Mouse (Mus musculus) hindbrain, embryonic 11.5 days (tissue): ENCODE results near the gene Vac14. TPM values are rescaled to one million over a fixed set of nuclear protein-coding genes. Genes with fewer than 3 reads are reported as not detected.

Experiments
- ATAC-seq: fragments of 200-750 bp; cut with Nextera tagmentation; 2 replicates; pipeline ENCODE4 v1.8.0; 2017; ENCODE audit warnings: mild to moderate bottlenecking, moderate TSS enrichment, moderate library complexity; ENCODE audit not compliant: low FRiP score
- DNase-seq: peaks from one replicate; pipeline ENCODE4 v3.0.0-alpha.2; 2015; ENCODE audit warnings: low spot score
- H3K27ac ChIP-seq: fragments of 300-500 bp; sonication (generic); 2 replicates; pipeline ENCODE4 v1.5.1; 2014; ENCODE audit warnings: mild to moderate bottlenecking, low read depth, low read length
- H3K27me3 ChIP-seq: fragments of 300-500 bp; sonication (generic); 2 replicates; pipeline ENCODE4 v1.6.1; 2014; ENCODE audit warnings: mild to moderate bottlenecking, low read length, moderate library complexity, mixed read lengths; ENCODE audit not compliant: control insufficient read depth, insufficient read depth
- H3K36me3 ChIP-seq: fragments of 300-500 bp; sonication (generic); 2 replicates; pipeline ENCODE4 v1.6.1; 2014; ENCODE audit warnings: mild to moderate bottlenecking, low read length, moderate library complexity, mixed read lengths; ENCODE audit not compliant: control insufficient read depth, insufficient read depth
- H3K4me1 ChIP-seq: fragments of 300-500 bp; sonication (generic); replicated peaks from 2 replicates; pipeline ENCODE4 v1.6.1; 2014; ENCODE audit warnings: low read length, mixed read lengths; ENCODE audit not compliant: control insufficient read depth, insufficient read depth
- H3K4me2 ChIP-seq: fragments of 300-500 bp; sonication (generic); replicated peaks from 2 replicates; pipeline ENCODE4 v1.6.1; 2014; ENCODE audit warnings: mild to moderate bottlenecking, low read depth, low read length
- H3K4me3 ChIP-seq: fragments of 300-500 bp; sonication (generic); 2 replicates; pipeline ENCODE4 v1.5.1; 2014; ENCODE audit warnings: low read depth, low read length
- H3K9ac ChIP-seq: fragments of 300-500 bp; sonication (generic); 2 replicates; pipeline ENCODE4 v1.6.1; 2014; ENCODE audit warnings: low read depth, low read length
- H3K9me3 ChIP-seq: fragments of 300-500 bp; sonication (generic); 2 replicates; pipeline ENCODE4 v1.6.1; 2016; ENCODE audit warnings: low read length; ENCODE audit not compliant: control insufficient read depth
- WGBS: fragments of 180-500 bp; shearing (Covaris S2); extraction: QIAGEN DNeasy Blood & Tissue Kit; methylation state at CpG from one replicate; pipeline ENCODE4 v1.1.7; 2014; 5-methylcytosine and 5-hydroxymethylcytosine counted together
- polyA plus RNA-seq: library from polyadenylated mRNA; unstranded; fragments of >200 nt; fragmentation: Nextera tagmentation; extraction: Ambion mirVana; gene quantifications from 2 replicates; pipeline ENCODE4 v1.2.1, GENCODE M21; 2014

The Vac14 gene
- polyA plus RNA-seq, 1 experiment from 2014 or later, result 35.3 TPM

DNA sequence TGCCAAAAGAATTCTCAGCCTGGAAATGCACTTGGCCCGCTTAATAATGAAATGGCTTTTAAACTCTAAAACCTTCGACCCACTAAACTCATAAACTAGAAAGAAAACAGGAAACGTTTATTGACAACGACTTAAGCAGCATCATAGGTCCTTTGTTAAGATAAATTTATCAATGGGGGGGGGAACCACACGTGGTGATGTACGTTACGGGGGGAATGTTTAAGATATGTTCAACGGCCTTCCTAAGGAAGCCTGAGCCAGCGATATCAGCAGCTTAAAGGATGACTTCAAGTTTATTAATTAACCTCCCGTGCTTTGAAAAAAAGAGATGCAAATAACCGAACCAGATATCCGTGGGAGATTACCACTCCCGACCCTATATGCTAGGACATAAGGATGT is 131.9 kb downstream of the Vac14 start:
- Histone ChIP-seq H3K4me1 (no peaks in the 10 kb centered on the region), H3K27ac (no peak overlapping the region), H3K27me3 (no peaks in the 10 kb centered on the region), H3K9ac (no peak overlapping the region), H3K9me3 (no peaks in the 10 kb centered on the region), H3K36me3 (no peaks in the 10 kb centered on the region), H3K4me2 (no peak overlapping the region), H3K4me3 (no peak overlapping the region)
- WGBS, result 50% methylated on average over 13 of the region's 13 CpGs
- ATAC-seq (no peak), DNase-seq (no peak)

DNA sequence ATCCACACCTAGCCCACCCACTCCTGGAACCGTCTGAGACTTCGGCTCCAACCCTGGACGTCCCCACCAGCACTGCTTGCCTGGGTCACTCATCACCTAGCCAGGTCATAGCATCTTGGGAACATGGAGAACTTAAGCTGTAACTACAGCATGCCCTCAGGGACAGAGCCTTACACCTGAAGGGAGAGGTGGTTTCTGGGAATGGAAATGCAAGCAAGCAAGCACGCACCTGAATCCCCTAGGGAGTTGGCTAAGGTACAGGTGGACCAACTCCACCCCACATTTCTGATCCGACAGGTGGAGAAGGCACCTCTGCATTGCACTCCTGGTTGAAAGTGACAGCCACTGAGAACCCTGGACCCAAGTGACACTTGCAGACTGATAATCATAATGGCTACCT is 133.1 kb downstream of the Vac14 start:
- no peak overlapping the region for H3K4me2 ChIP-seq

DNA sequence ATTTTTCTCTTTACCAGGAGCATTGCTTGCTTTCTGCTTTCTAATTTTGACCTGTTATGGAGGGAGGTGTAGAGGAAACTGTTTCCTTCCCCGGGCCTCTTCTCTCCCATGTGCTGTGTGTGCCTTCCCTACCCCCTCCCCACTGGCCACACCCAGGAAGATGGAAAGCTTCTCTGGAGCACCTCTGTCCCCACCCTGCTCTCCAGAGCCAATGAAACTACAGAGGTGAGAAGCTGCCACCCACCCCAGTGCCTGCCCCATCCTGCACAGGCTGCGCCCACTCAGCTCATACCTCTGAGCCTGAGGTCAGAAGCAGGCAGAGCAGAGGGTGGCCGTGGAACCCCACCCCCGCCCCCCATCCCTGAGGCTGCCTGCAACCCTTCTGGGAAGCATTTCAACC is 136.3 kb downstream of the Vac14 start:
- Histone ChIP-seq H3K9ac (no peak overlapping the region), H3K9me3 (no peaks in the 10 kb centered on the region), H3K36me3 (no peaks in the 10 kb centered on the region), H3K27me3 (no peaks in the 10 kb centered on the region), H3K4me1 (no peaks in the 10 kb centered on the region), H3K4me2 (no peak overlapping the region), H3K4me3 (no peak overlapping the region), H3K27ac (no peak overlapping the region)
- ATAC-seq (no peak), DNase-seq (no peak)
- WGBS, result 70% methylated on average over 4 of the region's 4 CpGs

More for the DNA sequence above, 133.1 kb downstream of the Vac14 start:
- Histone ChIP-seq H3K9me3 (no peaks in the 10 kb centered on the region), H3K36me3 (no peaks in the 10 kb centered on the region), H3K4me1 (no peaks in the 10 kb centered on the region), H3K4me3 (no peak overlapping the region), H3K27me3 (no peaks in the 10 kb centered on the region), H3K9ac (no peak overlapping the region), H3K27ac (no peak overlapping the region)
- 85% methylated on average over 5 of the region's 5 CpGs for WGBS
- ATAC-seq (no peak), DNase-seq (no peak)

DNA sequence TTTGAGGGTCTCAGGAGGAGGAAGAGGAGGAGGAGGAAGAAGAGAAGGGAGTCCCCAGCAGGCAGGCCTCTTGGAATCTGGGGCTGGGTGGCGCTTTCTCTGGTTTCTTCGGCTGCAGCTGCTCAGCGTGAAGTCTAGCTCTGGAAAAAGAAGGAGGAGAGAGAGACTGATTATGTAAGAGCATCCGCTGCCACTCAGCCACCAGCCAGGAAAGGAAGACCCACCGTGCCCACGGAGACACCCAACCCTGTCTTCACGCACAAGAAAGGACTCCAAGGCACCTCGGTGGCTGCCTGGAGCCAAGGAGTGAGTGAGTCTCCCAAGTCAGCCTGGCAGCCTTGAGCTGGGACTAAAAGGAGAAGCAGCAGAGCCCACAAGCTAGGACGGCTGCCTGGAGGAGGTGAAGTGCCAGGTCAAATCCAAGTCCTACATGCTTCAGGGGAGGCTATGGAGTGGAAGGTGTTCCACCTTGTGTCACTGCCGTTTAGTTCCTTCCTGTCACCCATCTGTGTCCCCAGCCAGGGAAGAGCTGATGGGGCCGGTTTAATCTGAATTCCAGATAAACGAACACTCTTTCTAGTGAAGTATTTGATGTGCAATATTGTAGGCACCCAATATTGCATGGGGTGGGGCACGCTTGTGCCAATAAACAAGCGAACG is 137.3 kb downstream of the Vac14 start:
- no peak for DNase-seq
- no peak overlapping the region for H3K9ac ChIP-seq
- no peak overlapping the region for H3K4me3 ChIP-seq
- H3K9me3 ChIP-seq, result no peaks in the 10 kb centered on the region
- H3K4me1 ChIP-seq, result no peaks in the 10 kb centered on the region
- no peaks in the 10 kb centered on the region for H3K36me3 ChIP-seq
- no peak for ATAC-seq
- no peak overlapping the region for H3K4me2 ChIP-seq
- no peak overlapping the region for H3K27ac ChIP-seq
- no peaks in the 10 kb centered on the region for H3K27me3 ChIP-seq
- 67% methylated on average over 15 of the region's 15 CpGs for WGBS

DNA sequence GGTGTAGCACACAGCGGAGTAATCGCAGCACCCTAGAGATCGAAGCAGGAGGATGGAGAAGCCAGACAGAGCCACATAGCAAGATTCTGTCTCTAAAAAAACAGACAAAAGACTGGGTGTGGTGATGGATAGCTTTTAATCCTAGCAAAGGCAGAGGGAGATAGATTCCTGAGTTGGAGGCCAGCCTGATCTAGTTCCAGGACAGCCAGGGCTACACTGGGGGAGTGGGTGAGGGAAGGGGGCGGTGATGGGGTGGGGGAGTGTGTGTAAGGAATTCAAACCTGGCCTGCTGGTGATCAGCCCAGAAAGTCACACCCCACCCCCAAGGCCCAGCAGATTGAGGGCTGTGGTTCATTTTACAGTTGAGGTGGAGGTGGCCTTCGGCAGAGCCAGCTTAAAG is 137.8 kb downstream of the Vac14 start:
- 87% methylated on average over 5 of the region's 5 CpGs for WGBS

DNA sequence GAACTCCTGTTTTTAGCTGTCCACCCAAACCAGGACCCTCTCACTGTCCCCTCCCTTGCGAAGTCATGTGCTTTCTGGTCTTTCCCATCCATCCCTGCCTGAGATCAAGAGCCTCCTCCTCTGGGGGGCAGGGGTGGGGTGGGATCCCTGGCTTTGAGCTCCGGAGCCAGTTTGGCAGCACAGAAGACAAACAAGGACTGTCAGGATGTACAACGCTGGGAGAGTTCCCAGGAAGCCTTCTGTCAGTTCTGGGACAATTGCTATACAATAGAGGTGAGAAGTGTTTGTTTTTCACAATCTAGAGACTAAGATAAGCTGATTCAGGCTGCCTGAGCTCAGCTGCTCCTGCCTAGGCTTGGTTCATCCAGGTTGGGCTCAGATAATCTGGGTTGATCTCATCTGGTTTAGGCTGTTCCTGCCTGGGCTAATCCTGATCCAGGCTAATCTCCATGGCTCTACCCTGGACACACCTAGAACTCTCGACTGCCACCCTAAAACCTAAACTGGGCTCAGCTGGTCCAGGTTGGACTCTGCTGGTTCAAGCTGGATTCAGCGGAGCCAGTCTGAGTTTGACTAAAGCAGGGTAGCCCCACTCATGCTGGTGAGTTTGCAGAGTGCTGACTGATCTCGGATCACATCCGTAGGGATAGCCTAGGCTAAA is 142.0 kb downstream of the Vac14 start:
- Histone ChIP-seq H3K4me2 (no peak overlapping the region), H3K27ac (no peak overlapping the region), H3K36me3 (no peaks in the 10 kb centered on the region), H3K4me1 (no peaks in the 10 kb centered on the region), H3K9me3 (no peaks in the 10 kb centered on the region), H3K9ac (no peak overlapping the region), H3K4me3 (no peak overlapping the region), H3K27me3 (no peaks in the 10 kb centered on the region)
- DNase-seq (no peak), ATAC-seq (no peak)
- WGBS, result 72% methylated on average over 7 of the region's 7 CpGs

More for the DNA sequence above, 137.8 kb downstream of the Vac14 start:
- Histone ChIP-seq H3K4me1 (no peaks in the 10 kb centered on the region), H3K9me3 (no peaks in the 10 kb centered on the region), H3K4me2 (no peak overlapping the region), H3K27ac (no peak overlapping the region), H3K36me3 (no peaks in the 10 kb centered on the region), H3K27me3 (no peaks in the 10 kb centered on the region), H3K9ac (no peak overlapping the region), H3K4me3 (no peak overlapping the region)
- ATAC-seq, result no peak
- no peak for DNase-seq

DNA sequence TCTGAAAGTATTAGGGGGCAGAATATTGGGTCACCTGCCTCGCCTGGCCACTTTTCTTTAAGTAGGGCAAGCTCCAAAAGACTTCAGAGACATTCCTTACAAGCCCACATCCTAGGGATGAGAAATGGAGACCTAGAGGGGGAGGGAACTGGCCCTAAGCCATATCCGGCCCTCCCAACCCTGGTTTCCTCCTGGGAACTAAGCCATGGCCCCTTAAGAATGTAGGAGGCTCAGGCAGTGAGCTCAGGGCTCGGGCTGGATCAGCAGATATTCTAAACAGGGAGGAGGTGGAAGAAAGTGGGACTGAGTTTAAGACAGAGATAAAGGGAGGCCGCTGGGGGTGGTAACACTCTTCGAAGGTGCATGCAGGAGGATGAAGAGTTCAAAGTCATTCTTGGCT is 142.8 kb downstream of the Vac14 start:
- Histone ChIP-seq H3K36me3 (no peaks in the 10 kb centered on the region), H3K4me1 (no peaks in the 10 kb centered on the region), H3K27ac (no peak overlapping the region), H3K4me3 (no peak overlapping the region), H3K9me3 (no peaks in the 10 kb centered on the region), H3K4me2 (no peak overlapping the region), H3K9ac (no peak overlapping the region), H3K27me3 (no peaks in the 10 kb centered on the region)
- ATAC-seq (no peak), DNase-seq (no peak)
- 61% methylated on average over 5 of the region's 5 CpGs for WGBS

DNA sequence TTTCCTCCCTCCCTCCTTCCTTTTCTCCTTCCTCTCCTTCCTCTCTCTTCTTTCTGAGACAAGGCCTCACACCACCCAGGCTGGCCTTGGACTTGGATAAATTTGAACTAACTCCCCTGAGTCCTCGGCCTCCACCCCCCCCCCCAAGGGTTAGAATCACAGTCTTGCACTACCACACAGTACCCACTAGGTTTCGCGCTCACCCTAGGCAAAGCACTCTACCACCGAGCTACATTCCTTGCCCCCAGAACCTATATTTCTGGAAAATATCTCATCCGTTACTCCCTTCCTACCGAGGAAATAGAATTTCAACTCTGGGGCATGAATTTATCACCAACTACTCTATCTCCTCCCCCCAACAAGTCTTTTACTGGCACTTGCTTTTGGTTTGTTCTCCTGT is 143.6 kb downstream of the Vac14 start:
- Histone ChIP-seq H3K4me3 (no peak overlapping the region), H3K9ac (no peak overlapping the region), H3K36me3 (no peaks in the 10 kb centered on the region), H3K27me3 (no peaks in the 10 kb centered on the region), H3K4me2 (no peak overlapping the region), H3K27ac (no peak overlapping the region), H3K9me3 (no peaks in the 10 kb centered on the region), H3K4me1 (no peaks in the 10 kb centered on the region)
- ATAC-seq, result no peak
- WGBS, result 72% methylated on average over 6 of the region's 6 CpGs
- no peak for DNase-seq

DNA sequence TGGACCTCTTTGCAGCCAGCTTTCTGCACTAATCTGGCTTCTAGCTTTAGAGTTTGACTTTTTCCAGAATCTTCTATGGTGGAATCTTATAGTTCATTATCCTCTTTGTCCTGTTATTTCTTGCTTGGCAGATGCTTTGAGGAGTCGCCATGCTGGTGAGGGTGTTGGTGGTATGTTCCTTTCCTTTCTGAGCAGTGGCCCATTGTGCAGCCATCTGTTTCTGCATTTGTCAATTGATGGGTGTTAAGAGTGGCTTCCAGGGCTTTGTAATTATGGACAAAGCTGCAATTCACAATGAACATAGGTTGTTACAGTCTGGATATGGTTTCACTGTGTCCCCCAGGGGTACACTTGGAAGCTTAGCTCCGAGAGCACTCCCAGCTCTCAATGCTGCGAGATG is 146.3 kb downstream of the Vac14 start:
- H3K9me3 ChIP-seq, result no peaks in the 10 kb centered on the region
- no peak for DNase-seq
- H3K36me3 ChIP-seq, result no peaks in the 10 kb centered on the region
- H3K4me3 ChIP-seq, result no peak overlapping the region
- ATAC-seq, result no peak
- no peak overlapping the region for H3K4me2 ChIP-seq
- H3K27me3 ChIP-seq, result no peaks in the 10 kb centered on the region
- 60% methylated on average over 3 of the region's 3 CpGs for WGBS
- no peaks in the 10 kb centered on the region for H3K4me1 ChIP-seq
- no peak overlapping the region for H3K9ac ChIP-seq
- no peak overlapping the region for H3K27ac ChIP-seq
